Mouse (Mus musculus) right cerebral cortex, postnatal 14 days (tissue): Measurements from ENCODE around the gene Crebzf.

Experiments used
- DNase-seq: peaks from one replicate; pipeline ENCODE4 v3.0.0; 2022

Gene Crebzf

GRCm38 (mm10) chr7:90482607-90483006, 40.1 kb downstream of the Crebzf start:
- DNase-seq, result no peak
